Mouse (Mus musculus): Measurements from ENCODE around the gene Tmprss6. TPM values are rescaled to one million over a fixed set of nuclear protein-coding genes. Genes with fewer than 3 reads are reported as not detected.

Gene Tmprss6
- total and polyA plus RNA-seq, 2 experiments from 2014 or later: 0.42 to 0.44 TPM

DNA sequence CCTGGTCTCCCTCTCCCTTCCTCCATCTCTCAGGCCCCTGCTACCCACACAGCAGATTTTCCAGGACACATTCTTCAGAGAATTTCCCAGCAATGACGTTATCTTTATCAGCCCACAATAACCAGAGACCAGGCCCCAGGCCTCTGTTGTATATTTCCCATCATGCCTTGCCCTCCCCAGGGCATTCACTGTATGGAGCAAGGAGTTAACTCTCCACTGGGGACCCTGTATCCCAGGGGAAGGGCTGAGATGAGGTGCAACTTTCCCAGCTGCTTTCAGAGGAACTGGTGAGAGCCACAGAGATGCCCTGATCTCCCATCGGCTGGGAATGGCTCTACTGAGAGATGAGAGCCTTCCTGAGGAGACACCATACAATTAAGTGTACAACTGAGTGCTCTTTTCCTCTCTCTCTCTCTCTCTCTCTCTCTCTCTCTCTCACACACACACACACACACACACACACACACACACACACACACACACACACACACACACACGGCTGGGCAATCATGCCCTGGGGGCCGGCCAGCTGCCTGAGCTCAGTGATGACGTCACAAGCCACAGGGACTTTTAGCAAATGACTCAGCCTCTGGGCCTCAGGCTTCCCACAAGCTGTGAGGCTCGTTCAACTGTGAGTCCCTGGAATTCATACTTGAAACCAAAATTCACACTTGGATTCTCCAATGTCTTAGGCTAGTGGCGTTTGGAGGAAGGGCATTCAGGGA lies 18.6 kb downstream of the Tmprss6 start:
- H3K4me2 ChIP-seq (ENCODE audit: low read depth, low read length): no peak overlapping the region
- no peaks in the 10 kb centered on the region for H3K4me1 ChIP-seq (ENCODE audit: insufficient read depth, low read length)
- no peaks in the 10 kb centered on the region for H3K36me3 ChIP-seq (ENCODE audit: insufficient read depth, low read length)
- ATAC-seq: no peak
- H3K9ac ChIP-seq (replicated peaks; ENCODE audit: low read length): no peak overlapping the region
- peak; percentile 66 for DNase-seq (ENCODE audit: low spot score)
- no peaks in the 10 kb centered on the region for H3K27me3 ChIP-seq (ENCODE audit: insufficient read depth, low read length)
- H3K27ac ChIP-seq: 0 out of 2 replicates have a peak overlapping the region, but pooled peaks have one; percentile 7
- no peak overlapping the region for H3K4me3 ChIP-seq (ENCODE audit: low read length)
- H3K9me3 ChIP-seq (ENCODE audit: low read length): no peaks in the 10 kb centered on the region
- TF ChIP-seq CTCF (IDR thresholded peaks at IDR 0.05; ENCODE audit: low read depth): no peak
- 36% methylated on average over 7 of the region's 7 CpGs for WGBS

DNA sequence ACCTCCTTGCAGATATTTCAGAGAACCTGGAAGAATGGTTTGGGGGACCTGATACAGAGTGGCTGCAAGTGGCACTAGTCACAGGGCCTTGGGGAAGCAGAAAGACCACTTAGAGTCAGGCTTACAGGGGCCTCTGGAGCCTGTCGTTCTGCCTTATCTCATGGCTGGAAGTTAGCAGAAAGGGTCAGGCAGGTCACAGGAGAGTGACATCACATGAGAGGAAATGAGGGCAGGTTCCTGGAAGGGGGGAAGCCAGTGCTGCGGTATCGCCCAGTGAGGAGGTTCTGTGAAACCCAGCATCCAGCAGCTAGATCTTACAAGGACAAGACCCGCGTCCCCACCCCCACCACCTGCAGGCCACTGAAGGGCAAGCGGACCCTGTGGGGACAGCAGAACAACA lies 19.3 kb downstream of the Tmprss6 start:
- no peak overlapping the region for H3K27ac ChIP-seq
- no peak overlapping the region for H3K4me2 ChIP-seq (ENCODE audit: low read depth, low read length)
- H3K4me3 ChIP-seq (ENCODE audit: low read length): no peak overlapping the region
- TF ChIP-seq CTCF (IDR thresholded peaks at IDR 0.05; ENCODE audit: low read depth): no peak
- ATAC-seq: no peak
- no peak overlapping the region for H3K9ac ChIP-seq (replicated peaks; ENCODE audit: low read length)
- 75% methylated on average over 6 of the region's 6 CpGs for WGBS
- DNase-seq (ENCODE audit: low spot score): no peak
- H3K4me1 ChIP-seq (ENCODE audit: insufficient read depth, low read length): no peaks in the 10 kb centered on the region
- no peaks in the 10 kb centered on the region for H3K36me3 ChIP-seq (ENCODE audit: insufficient read depth, low read length)
- H3K27me3 ChIP-seq (ENCODE audit: insufficient read depth, low read length): no peaks in the 10 kb centered on the region
- no peaks in the 10 kb centered on the region for H3K9me3 ChIP-seq (ENCODE audit: low read length)

DNA sequence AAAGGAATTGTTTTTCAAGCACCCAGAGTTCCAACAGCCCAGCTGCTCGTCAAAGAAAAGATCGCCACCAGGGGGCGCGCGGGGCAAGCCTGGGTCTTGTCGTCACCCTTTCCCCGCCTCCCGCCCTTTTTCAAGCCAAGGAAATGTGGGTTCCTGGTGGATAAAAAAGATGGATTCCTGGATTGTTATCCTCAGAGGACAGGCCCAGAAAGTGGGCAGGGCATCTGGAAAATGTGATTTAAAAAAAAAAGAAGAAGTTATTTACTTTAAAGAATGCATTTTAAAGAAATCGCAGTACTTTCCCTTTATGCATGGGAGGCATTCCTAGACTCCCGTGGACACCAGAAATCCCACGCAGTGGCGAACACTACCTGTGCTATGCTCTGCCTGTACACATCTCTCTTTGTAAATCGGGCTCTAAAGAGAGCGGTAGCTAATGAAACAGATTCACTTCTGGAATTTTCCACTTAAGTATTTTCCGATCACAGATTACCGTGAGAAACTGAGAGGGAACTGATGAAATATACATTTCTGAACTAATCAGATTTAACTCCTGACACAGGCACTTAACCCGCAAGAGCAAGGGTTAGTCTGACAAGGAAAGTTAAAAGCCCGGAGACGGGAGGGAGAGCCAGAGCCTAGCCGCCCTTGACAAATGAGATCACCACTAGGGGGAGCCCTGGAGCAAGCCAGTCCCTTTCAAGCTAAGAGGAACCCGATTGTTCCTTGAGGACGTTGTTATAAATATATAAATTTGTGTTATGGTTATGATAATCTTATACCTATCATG lies 20.5 kb downstream of the Tmprss6 start:
- Histone ChIP-seq H3K4me1 (ENCODE audit: insufficient read depth, low read length) (no peaks in the 10 kb centered on the region), H3K9me3 (ENCODE audit: low read length) (no peaks in the 10 kb centered on the region), H3K27ac (peak overlapping the region; percentile 66), H3K4me3 (ENCODE audit: low read length) (peak overlapping the region; percentile 29), H3K9ac (replicated peaks; ENCODE audit: low read length) (no peak overlapping the region; the same call in 1 of the 2 replicates), H3K36me3 (ENCODE audit: insufficient read depth, low read length) (no peaks in the 10 kb centered on the region), H3K4me2 (ENCODE audit: low read depth, low read length) (peak overlapping the region; percentile 70), H3K27me3 (ENCODE audit: insufficient read depth, low read length) (no peaks in the 10 kb centered on the region)
- under 1% methylated on average over 22 of the region's 22 CpGs for WGBS
- TF ChIP-seq CTCF (IDR thresholded peaks at IDR 0.05; ENCODE audit: low read depth): peak; percentile 94
- peak; percentile 50 for ATAC-seq
- DNase-seq (ENCODE audit: low spot score): peak; percentile 95

DNA sequence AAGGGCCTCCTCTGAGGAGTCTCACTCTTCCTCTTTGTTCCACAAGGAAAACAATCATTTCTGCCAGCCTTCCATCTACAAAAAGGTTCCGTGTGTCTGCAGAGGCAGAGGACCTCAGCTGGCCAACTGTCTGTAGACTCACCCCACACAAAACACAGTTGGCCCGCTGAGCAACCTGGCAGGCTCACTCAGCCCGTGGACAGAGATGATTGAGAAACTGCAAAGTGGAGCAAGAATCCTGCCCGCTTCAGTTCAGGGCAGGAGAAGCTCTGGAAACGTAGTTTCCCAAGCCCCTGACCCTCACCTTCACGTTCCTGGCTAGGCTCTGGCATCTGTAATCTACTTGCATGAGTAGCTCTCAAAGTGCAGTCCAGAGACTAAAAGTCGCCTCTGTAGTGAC lies 21.3 kb downstream of the Tmprss6 start:
- Histone ChIP-seq H3K36me3 (ENCODE audit: insufficient read depth, low read length) (no peaks in the 10 kb centered on the region), H3K9ac (replicated peaks; ENCODE audit: low read length) (no peak overlapping the region), H3K4me2 (ENCODE audit: low read depth, low read length) (no peak overlapping the region), H3K4me3 (ENCODE audit: low read length) (no peak overlapping the region), H3K9me3 (ENCODE audit: low read length) (no peaks in the 10 kb centered on the region), H3K27ac (peak overlapping the region; percentile 48), H3K27me3 (ENCODE audit: insufficient read depth, low read length) (no peaks in the 10 kb centered on the region), H3K4me1 (ENCODE audit: insufficient read depth, low read length) (no peaks in the 10 kb centered on the region)
- WGBS: 47% methylated on average over 7 of the region's 7 CpGs
- no peak for ATAC-seq
- no peak for TF ChIP-seq CTCF (IDR thresholded peaks at IDR 0.05; ENCODE audit: low read depth)
- DNase-seq (ENCODE audit: low spot score): no peak

DNA sequence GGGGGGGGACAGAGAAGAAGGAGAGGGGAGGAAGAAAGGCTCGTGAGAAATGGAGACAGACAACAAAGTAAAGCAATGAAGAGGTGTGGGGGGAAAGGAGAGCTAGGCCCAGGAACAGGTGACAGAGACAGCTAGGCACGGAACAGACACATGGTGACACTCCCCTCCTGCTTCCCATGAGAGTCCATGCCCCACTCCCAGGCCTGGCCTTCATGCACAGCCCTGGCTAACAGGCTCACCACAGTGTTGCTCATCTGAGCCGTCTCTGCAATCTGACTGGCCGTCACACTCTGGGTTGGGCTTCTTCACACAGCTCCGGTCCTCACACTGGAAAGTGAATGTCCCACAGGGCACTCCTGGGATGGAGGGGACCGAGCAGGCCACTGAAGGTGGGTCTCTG lies 24.6 kb downstream of the Tmprss6 start:
- H3K4me1 ChIP-seq (ENCODE audit: insufficient read depth, low read length): no peaks in the 10 kb centered on the region
- DNase-seq (ENCODE audit: low spot score) (no peak), ATAC-seq (no peak)
- no peaks in the 10 kb centered on the region for H3K36me3 ChIP-seq (ENCODE audit: insufficient read depth, low read length)
- no peaks in the 10 kb centered on the region for H3K27me3 ChIP-seq (ENCODE audit: insufficient read depth, low read length)
- no peak overlapping the region for H3K4me2 ChIP-seq (ENCODE audit: low read depth, low read length)
- WGBS: 35% methylated on average over 6 of the region's 6 CpGs
- no peak for TF ChIP-seq CTCF (IDR thresholded peaks at IDR 0.05; ENCODE audit: low read depth)
- H3K27ac ChIP-seq: no peak overlapping the region
- no peak overlapping the region for H3K4me3 ChIP-seq (ENCODE audit: low read length)
- H3K9ac ChIP-seq (replicated peaks; ENCODE audit: low read length): no peak overlapping the region
- H3K9me3 ChIP-seq (ENCODE audit: low read length): no peaks in the 10 kb centered on the region

DNA sequence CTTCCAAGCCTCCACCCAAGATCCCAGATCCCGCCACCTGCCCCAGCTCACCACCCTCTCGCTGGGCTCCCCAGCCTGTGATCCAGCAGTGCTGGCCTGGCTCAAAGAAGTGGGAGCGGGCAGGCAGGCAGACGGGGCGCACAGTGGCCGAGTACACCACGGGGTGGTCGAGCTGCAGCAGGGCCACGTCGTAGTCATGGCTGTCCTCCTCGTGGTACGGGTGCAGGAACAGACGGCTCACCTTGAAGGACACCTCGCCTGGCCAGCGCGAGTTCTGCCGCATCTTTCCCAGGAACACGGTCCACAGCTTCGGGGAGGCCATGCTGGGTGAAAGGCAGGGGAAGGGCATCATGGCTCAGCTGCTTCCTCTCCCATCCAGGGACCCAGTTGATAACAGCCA lies 26.2 kb downstream of the Tmprss6 start:
- TF ChIP-seq CTCF (IDR thresholded peaks at IDR 0.05; ENCODE audit: low read depth): no peak
- ATAC-seq (no peak), DNase-seq (ENCODE audit: low spot score) (no peak)
- Histone ChIP-seq H3K4me1 (ENCODE audit: insufficient read depth, low read length) (peaks cover 6% of the 10 kb centered on the region; the same call in 1 of the 2 replicates), H3K27me3 (ENCODE audit: insufficient read depth, low read length) (no peaks in the 10 kb centered on the region), H3K4me2 (ENCODE audit: low read depth, low read length) (no peak overlapping the region), H3K9me3 (ENCODE audit: low read length) (no peaks in the 10 kb centered on the region), H3K27ac (no peak overlapping the region), H3K36me3 (ENCODE audit: insufficient read depth, low read length) (no peaks in the 10 kb centered on the region), H3K4me3 (ENCODE audit: low read length) (no peak overlapping the region), H3K9ac (replicated peaks; ENCODE audit: low read length) (no peak overlapping the region)
- 88% methylated on average over 19 of the region's 19 CpGs for WGBS
